Mouse (Mus musculus) heart, embryonic 14.5 days (tissue): ENCODE measurements around the gene Atp8a1. TPM values are rescaled to one million over a fixed set of nuclear protein-coding genes. Genes with fewer than 3 reads are reported as not detected.

Experiments used
- ATAC-seq: fragments of 200-750 bp; cut with Nextera tagmentation; 2 replicates; pipeline ENCODE4 v1.8.0; 2017; ENCODE audit warnings: low read depth, moderate TSS enrichment; ENCODE audit not compliant: insufficient number of reproducible peaks, insufficient read depth, low FRiP score
- H3K27ac ChIP-seq, 2 experiments: fragments of 200-500 bp in 1 of 2; fragments of 300-500 bp in 1 of 2; sonication (generic) in 1 of 2; replicated peaks in 1 of 2; 2 replicates each; pipeline ENCODE4 v1.5.1; 2012 to 2014; ENCODE audit warnings: low read depth in 2 of 2, low read length in 2 of 2, control low read depth in 1 of 2, mild to moderate bottlenecking in 1 of 2, mixed read lengths in 1 of 2; ENCODE audit not compliant: control insufficient read depth in 1 of 2, insufficient read depth in 1 of 2
- H3K27me3 ChIP-seq: fragments of 300-500 bp; sonication (generic); 2 replicates; pipeline ENCODE4 v1.6.1; 2014; ENCODE audit warnings: mild to moderate bottlenecking, low read length, control low read depth; ENCODE audit not compliant: control insufficient read depth, insufficient read depth
- H3K36me3 ChIP-seq: fragments of 300-500 bp; sonication (generic); 2 replicates; pipeline ENCODE4 v1.6.1; 2014; ENCODE audit warnings: mild to moderate bottlenecking, control low read depth, low read length, mixed read lengths; ENCODE audit not compliant: control insufficient read depth, insufficient read depth
- H3K4me1 ChIP-seq, 2 experiments: fragments of 200-500 bp in 1 of 2; fragments of 300-500 bp in 1 of 2; sonication (generic) in 1 of 2; 2 replicates each; pipeline ENCODE4 v1.6.1; 2012 to 2014; ENCODE audit warnings: low read length in 2 of 2, control low read depth in 1 of 2, mixed read lengths in 1 of 2; ENCODE audit not compliant: control insufficient read depth in 2 of 2, insufficient read depth in 2 of 2
- H3K4me2 ChIP-seq: fragments of 300-500 bp; sonication (generic); 2 replicates; pipeline ENCODE4 v1.6.1; 2014; ENCODE audit warnings: mild to moderate bottlenecking, low read length
- H3K4me3 ChIP-seq, 2 experiments: fragments of 200-500 bp in 1 of 2; fragments of 300-500 bp in 1 of 2; sonication (generic) in 1 of 2; 2 replicates each; pipeline ENCODE4 v1.5.1; 2012 to 2014; ENCODE audit warnings: low read length in 2 of 2, mild to moderate bottlenecking in 2 of 2, control low read depth in 1 of 2, low read depth in 1 of 2, moderate library complexity in 1 of 2; ENCODE audit not compliant: control insufficient read depth in 1 of 2, insufficient read depth in 1 of 2
- H3K9ac ChIP-seq: fragments of 300-500 bp; sonication (generic); 2 replicates; pipeline ENCODE4 v1.6.1; 2014; ENCODE audit warnings: mild to moderate bottlenecking, low read length
- H3K9me3 ChIP-seq: fragments of 300-500 bp; sonication (generic); 2 replicates; pipeline ENCODE4 v1.6.1; 2016; ENCODE audit warnings: low read length, control low read depth; ENCODE audit not compliant: control insufficient read depth
- WGBS: fragments of 180-500 bp; shearing (Covaris S2); extraction: QIAGEN DNeasy Blood & Tissue Kit; methylation state at CpG from one replicate; pipeline ENCODE4 v1.1.7; 2014; 5-methylcytosine and 5-hydroxymethylcytosine counted together
- polyA plus RNA-seq: library from polyadenylated mRNA; unstranded; fragments of >200 nt; fragmentation: Nextera tagmentation; extraction: Ambion mirVana; gene quantifications from 2 replicates; pipeline ENCODE4 v1.2.1, GENCODE M21; 2014

The Atp8a1 gene
- polyA plus RNA-seq, 1 experiment from 2014 or later = 8.9 TPM

DNA sequence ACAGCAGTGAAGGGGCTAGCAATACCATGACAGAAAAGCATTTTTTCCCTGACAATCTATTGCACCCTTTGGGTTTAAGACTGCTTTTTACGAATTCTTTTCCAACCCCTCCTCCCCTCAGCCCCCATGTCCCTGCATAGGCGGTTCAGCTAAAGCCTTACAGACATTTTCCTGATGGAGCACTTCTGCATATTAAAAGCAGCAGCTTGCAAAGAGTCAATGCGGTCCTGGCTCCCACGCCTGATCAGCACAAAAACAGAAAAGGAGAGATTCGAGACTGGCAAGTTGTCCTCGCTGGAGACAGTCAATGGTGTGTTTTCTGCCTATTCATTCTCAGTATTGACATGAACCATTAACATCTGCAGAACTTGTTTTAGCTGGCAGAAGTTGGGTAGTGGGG lies 184.5 kb downstream of the Atp8a1 start:
- H3K27me3 ChIP-seq = no peaks in the 10 kb centered on the region
- no peak overlapping the region for H3K4me2 ChIP-seq
- peaks cover 0 to 3% of the 10 kb centered on the region in 2 experiments; a peak in 1 of 4 replicates for H3K4me1 ChIP-seq
- H3K4me3 ChIP-seq = no peak overlapping the region
- no peak overlapping the region for H3K27ac ChIP-seq
- H3K9ac ChIP-seq = no peak overlapping the region
- no peak for ATAC-seq
- 63% methylated on average over 6 of the region's 6 CpGs for WGBS
- H3K9me3 ChIP-seq = no peaks in the 10 kb centered on the region
- no peaks in the 10 kb centered on the region for H3K36me3 ChIP-seq

DNA sequence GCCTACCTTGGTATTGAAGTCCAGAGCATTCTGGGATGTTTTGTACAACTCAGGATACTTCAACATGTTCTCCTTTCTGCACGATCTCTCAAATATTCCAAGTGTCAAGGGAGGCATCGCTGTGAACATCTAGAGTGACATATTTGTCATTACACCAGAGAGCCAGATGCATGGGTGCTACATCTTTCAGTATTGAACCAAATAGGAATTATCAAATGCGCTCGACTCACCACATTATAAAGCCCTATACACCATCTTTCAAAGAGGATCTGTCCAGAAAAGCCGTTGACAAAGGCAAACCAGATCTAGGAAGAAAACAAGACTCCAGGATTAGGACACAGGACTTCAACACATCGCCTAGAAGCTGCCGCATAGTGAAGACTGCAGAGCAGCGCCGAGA lies 187.4 kb downstream of the Atp8a1 start:
- 91% methylated on average over 9 of the region's 9 CpGs for WGBS
- no peak for ATAC-seq
- H3K4me1 ChIP-seq = peaks cover 3 to 8% of the 10 kb centered on the region in 2 experiments; a peak in 2 of 4 replicates
- no peak overlapping the region for H3K4me2 ChIP-seq
- no peaks in the 10 kb centered on the region for H3K9me3 ChIP-seq
- no peak overlapping the region for H3K27ac ChIP-seq
- H3K36me3 ChIP-seq = no peaks in the 10 kb centered on the region
- no peak overlapping the region for H3K4me3 ChIP-seq
- no peaks in the 10 kb centered on the region for H3K27me3 ChIP-seq
- H3K9ac ChIP-seq = no peak overlapping the region

DNA sequence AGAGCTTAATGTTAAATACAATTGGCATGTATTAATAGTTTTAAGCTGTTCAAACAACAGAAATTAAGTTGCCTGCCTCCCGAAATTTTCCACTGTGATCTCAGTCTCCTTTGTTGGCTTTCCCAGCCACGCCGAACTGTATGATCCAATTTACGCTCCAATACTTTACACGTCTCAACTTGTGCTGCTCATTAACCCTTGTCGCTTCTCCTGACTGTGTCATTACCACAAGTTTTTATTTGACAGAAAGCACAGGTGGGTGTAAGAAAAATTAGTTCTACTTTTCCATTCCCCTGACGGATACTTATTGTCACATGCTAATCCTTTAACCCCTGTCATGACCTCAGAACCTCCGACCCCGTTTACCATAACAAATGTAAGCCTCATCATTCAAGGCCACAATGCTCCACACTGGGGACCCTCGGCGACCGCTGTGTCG lies 190.4 kb downstream of the Atp8a1 start:
- H3K27ac ChIP-seq = no peak overlapping the region
- H3K27me3 ChIP-seq = no peaks in the 10 kb centered on the region
- H3K4me3 ChIP-seq = no peak overlapping the region
- no peak overlapping the region for H3K4me2 ChIP-seq
- H3K36me3 ChIP-seq = no peaks in the 10 kb centered on the region
- no peak for ATAC-seq
- H3K4me1 ChIP-seq = peaks cover 6 to 11% of the 10 kb centered on the region in 2 experiments; a peak in 3 of 4 replicates
- H3K9me3 ChIP-seq = no peaks in the 10 kb centered on the region
- 81% methylated on average over 13 of the region's 13 CpGs for WGBS
- H3K9ac ChIP-seq = no peak overlapping the region

DNA sequence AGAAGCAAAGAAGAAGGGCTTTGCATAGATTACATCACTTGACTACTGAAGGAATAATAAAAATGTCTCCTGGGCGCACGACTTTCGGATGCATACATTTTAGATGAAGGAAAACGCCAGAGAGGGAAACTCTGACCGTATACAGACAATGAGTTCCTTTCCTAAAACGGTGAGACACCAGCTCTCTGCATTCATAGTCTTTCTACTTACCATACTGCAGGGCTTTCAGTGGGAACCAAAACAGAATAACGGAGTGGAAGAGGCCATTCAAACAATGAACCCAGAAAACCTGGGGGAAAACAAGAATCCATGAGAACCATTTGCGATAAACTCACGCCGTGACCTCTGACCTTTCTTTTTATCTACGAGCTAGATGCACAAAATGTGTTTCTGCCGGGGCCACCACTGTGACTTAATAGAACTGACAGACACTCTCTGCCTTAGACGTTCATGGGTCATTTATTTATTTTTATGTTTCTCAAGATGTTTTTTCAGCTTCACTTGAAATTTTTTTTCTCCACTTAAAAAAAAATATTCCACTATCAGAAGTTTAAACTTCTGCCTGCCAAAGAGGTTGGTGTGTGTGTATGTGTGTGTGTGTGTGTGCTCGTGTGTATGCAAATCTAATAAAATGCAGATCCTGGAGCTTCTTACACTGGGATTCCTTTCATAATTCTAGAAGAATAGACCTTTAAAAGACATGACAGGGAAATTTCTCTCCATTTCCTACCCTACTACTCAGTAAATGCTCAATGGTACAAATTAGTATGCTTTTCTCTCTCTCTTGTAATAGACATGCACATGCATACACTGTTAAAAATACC lies 191.3 kb downstream of the Atp8a1 start:
- H3K4me1 ChIP-seq = peaks cover 6 to 7% of the 10 kb centered on the region in 2 experiments; a peak in 3 of 4 replicates

DNA sequence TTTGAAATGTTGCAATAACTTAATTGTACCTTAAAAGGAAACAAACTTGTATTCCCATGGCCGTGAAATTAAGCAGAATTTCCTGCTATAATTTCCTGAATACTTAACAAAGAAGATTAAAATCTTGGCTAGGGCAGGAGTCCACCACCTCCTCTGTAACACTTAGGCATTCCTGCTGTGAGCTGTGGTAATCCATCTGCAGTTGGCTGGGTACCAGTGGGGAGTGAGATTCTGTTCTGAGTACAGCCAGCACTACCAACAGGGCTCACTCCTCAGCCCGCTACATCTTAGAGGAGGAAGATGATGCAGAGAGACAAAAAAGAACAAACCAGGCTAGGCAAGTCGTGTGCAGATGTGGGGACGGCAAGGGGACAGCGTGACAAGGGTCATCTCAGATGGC lies 192.7 kb downstream of the Atp8a1 start:
- Histone ChIP-seq H3K4me1 (peaks cover 6 to 7% of the 10 kb centered on the region in 2 experiments; a peak in 3 of 4 replicates), H3K27me3 (no peaks in the 10 kb centered on the region), H3K4me3 (no peak overlapping the region), H3K36me3 (no peaks in the 10 kb centered on the region), H3K9ac (no peak overlapping the region), H3K27ac (no peak overlapping the region), H3K4me2 (no peak overlapping the region), H3K9me3 (no peaks in the 10 kb centered on the region)
- WGBS = 52% methylated on average over 5 of the region's 5 CpGs
- no peak for ATAC-seq

More for the DNA sequence above, 191.3 kb downstream of the Atp8a1 start:
- WGBS = 75% methylated on average over 14 of the region's 14 CpGs
- Histone ChIP-seq H3K4me2 (no peak overlapping the region), H3K9me3 (no peaks in the 10 kb centered on the region), H3K9ac (no peak overlapping the region), H3K27me3 (no peaks in the 10 kb centered on the region), H3K27ac (no peak overlapping the region), H3K36me3 (no peaks in the 10 kb centered on the region), H3K4me3 (no peak overlapping the region)
- no peak for ATAC-seq

DNA sequence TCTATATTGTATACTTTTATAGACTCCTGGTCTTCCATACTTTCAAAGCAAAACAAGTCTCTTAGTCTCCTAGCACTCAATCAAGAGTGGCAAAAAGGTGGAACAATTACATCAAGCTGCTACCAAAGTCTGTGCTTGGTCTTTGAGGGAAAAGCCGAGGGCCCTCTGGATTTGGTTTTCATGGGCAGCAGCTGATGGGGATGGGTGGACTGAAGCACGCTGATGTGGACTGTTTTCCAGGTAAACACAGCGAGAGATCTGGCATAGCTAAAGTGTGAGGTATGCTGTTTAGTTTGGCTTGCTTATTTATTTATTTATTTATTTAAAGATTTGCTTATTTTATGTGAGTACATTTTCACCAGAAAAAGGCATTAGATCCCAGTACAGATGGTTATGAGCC lies 193.7 kb downstream of the Atp8a1 start:
- Histone ChIP-seq H3K27ac (no peak overlapping the region), H3K4me2 (no peak overlapping the region), H3K4me3 (no peak overlapping the region), H3K9me3 (no peaks in the 10 kb centered on the region), H3K4me1 (peaks cover 6 to 7% of the 10 kb centered on the region in 2 experiments; a peak in 3 of 4 replicates), H3K9ac (no peak overlapping the region), H3K36me3 (no peaks in the 10 kb centered on the region), H3K27me3 (no peaks in the 10 kb centered on the region)
- 91% methylated on average over 3 of the region's 3 CpGs for WGBS
- ATAC-seq = no peak

DNA sequence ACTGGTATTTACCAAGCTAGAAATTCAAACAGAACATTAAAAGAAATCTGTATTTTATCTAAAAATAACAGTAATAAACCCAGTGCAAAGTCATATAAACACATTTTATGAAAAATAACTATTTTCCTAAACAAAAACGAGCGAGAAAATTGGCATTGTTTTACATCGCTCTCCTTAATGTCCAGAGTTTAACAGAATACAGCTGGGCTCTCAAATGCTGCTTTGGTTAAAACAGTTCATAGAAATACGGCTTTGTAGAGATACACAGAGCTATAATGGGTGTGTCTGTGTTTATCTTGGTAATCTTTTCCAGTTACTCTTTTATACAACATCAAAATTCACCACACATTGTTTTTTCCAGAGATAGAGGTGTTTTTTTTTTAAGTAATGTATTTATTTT lies 194.8 kb downstream of the Atp8a1 start:
- no peak for ATAC-seq

More for the DNA sequence above, 194.8 kb downstream of the Atp8a1 start:
- Histone ChIP-seq H3K9ac (no peak overlapping the region), H3K27ac (no peak overlapping the region), H3K4me1 (peaks cover 6 to 7% of the 10 kb centered on the region in 2 experiments; a peak in 3 of 4 replicates), H3K27me3 (no peaks in the 10 kb centered on the region), H3K9me3 (no peaks in the 10 kb centered on the region), H3K4me2 (no peak overlapping the region), H3K4me3 (no peak overlapping the region), H3K36me3 (no peaks in the 10 kb centered on the region)
- WGBS = 88% methylated on average over 4 of the region's 4 CpGs
